Mouse (Mus musculus) liver, adult 2 months (tissue): ENCODE data around the gene Cabp1. TPM values are rescaled to one million over a fixed set of nuclear protein-coding genes. Genes with fewer than 3 reads are reported as not detected.
A peak's percentile ranks its signal among the peaks of the same experiment; 100 is the strongest.

Experiments
- DNase-seq: peaks from one replicate; pipeline ENCODE4 v3.0.0-alpha.2; 2011; ENCODE audit warnings: low read depth, low spot score; ENCODE audit errors: extremely low read depth
- H3K27ac ChIP-seq: fragments of 200-500 bp; replicated peaks from 2 replicates; pipeline ENCODE4 v1.5.1; 2012; ENCODE audit warnings: low read depth, mild to moderate bottlenecking, control low read depth, inconsistent platforms, low read length; ENCODE audit not compliant: insufficient read depth
- H3K27me3 ChIP-seq: fragments of 200-500 bp; 2 replicates; pipeline ENCODE4 v1.6.1; 2012; ENCODE audit warnings: mild to moderate bottlenecking, moderate library complexity, low read length, inconsistent platforms; ENCODE audit not compliant: control insufficient read depth, insufficient read depth
- H3K36me3 ChIP-seq: fragments of 200-500 bp; 2 replicates; pipeline ENCODE4 v1.6.1; 2012; ENCODE audit warnings: low read length, inconsistent platforms; ENCODE audit not compliant: control insufficient read depth, insufficient read depth
- H3K4me1 ChIP-seq: fragments of 200-500 bp; 2 replicates; pipeline ENCODE4 v1.6.1; 2011; ENCODE audit warnings: low read length; ENCODE audit not compliant: control insufficient read depth, insufficient read depth
- H3K4me3 ChIP-seq: fragments of 200-500 bp; 2 replicates; pipeline ENCODE4 v1.5.1; 2011; ENCODE audit warnings: low read depth, mild to moderate bottlenecking, control low read depth, low read length, moderate library complexity; ENCODE audit not compliant: insufficient read depth
- H3K79me2 ChIP-seq: fragments of 200-500 bp; 2 replicates; pipeline ENCODE4 v1.6.1; 2012; ENCODE audit warnings: inconsistent platforms, mild to moderate bottlenecking, low read length, moderate library complexity; ENCODE audit not compliant: control insufficient read depth, insufficient read depth
- H3K9ac ChIP-seq: fragments of 200-500 bp; 2 replicates; pipeline ENCODE4 v1.6.1; 2012; ENCODE audit warnings: low read depth, mild to moderate bottlenecking, control low read depth, inconsistent platforms, low read length
- CTCF ChIP-seq: fragments of 200-500 bp; IDR thresholded peaks from 2 replicates; pipeline ENCODE4 v1.5.1; 2011; ENCODE audit warnings: low read depth, low read length, control low read depth
- POLR2A ChIP-seq: fragments of 200-500 bp; IDR thresholded peaks from 2 replicates; pipeline ENCODE4 v1.6.1; 2011; ENCODE audit warnings: low read length, control low read depth; ENCODE audit not compliant: insufficient read depth; ENCODE audit errors: extremely low read depth
- WGBS: fragments of 180-500 bp; shearing (Covaris S2); methylation state at CpG from one replicate; pipeline ENCODE4 v1.1.7; 2018; 5-methylcytosine and 5-hydroxymethylcytosine counted together
- polyA plus RNA-seq: library from polyadenylated mRNA; depleted of rRNA; stranded (reverse); fragments of >200 nt; gene quantifications from 2 replicates; pipeline ENCODE4 v1.2.3, GENCODE M21; 2012
- total RNA-seq: library from RNA; depleted of rRNA; stranded (reverse); fragments of >200 nt; gene quantifications from 2 replicates; pipeline ENCODE4 v1.2.3, GENCODE M21; 2014

Gene Cabp1
- total and polyA plus RNA-seq, 2 experiments = 0.07 to 0.09 TPM

DNA sequence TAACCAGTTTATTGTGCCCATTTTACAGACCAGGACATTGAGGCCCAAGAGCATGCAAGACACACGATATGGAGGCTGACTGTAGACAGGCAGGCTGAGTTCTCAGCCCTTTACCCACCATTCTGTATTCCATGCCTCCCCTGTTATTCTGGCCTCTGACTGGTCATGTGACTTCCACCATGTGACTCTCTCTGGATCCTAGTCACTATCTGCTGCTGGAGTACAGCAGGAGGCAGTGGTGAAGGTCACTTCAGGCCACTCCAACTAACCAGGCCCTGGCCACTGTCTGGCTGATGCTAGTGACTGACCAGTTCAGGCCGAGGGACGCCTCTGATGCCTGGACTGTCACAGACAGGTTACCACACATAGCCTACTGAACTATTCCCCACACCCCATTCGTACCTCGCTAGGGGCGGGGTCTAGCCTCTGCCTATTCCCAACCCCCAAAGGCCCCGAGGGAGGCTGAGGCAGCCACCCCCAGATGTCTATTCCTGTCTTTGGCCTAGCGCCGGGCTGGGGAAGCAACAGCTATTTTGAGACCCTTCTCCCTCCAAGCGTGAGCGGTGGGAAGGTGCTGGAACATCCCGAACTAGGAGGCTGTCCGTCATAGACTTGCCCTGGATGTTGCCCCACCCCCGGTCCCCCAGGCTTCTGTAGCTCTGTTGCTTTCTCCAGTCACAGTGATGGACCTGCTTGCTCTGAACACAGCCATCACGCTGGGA, 36.8 kb upstream of the Cabp1 start:
- Histone ChIP-seq H3K27me3 (no peaks in the 10 kb centered on the region), H3K79me2 (no peaks in the 10 kb centered on the region)
- WGBS = 73% methylated on average over 15 of the region's 15 CpGs

DNA sequence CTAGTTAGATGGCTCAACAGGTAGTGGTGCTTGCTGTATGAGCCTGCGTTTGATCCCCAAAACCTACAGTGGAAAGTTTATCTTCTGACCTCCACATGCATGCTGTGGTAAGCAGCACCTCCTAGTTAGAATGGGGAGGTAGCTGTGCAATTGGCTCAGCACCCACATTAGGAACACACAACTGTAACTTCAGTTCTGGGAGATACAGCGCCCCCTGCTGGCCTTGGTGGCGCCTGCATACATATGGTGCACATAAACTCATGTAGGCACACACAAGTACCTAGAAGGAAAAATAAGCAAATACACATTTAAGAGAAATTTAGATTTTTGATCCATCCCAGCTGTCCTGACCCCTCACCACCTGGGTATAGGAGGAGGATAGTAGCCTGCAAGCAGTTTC, 28.3 kb upstream of the Cabp1 start:
- TF ChIP-seq POLR2A (no peak), CTCF (peak; percentile 24; the same call in 1 of the 2 replicates)
- Histone ChIP-seq H3K27me3 (peaks cover 3% of the 10 kb centered on the region; the same call in 1 of the 2 replicates), H3K9ac (no peak overlapping the region), H3K79me2 (no peaks in the 10 kb centered on the region), H3K4me3 (no peak overlapping the region), H3K36me3 (no peaks in the 10 kb centered on the region), H3K27ac (no peak overlapping the region), H3K4me1 (no peaks in the 10 kb centered on the region)
- WGBS = 73% methylated on average over 3 of the region's 3 CpGs
- no peak for DNase-seq

More for the DNA sequence above, 36.8 kb upstream of the Cabp1 start:
- DNase-seq = no peak
- Histone ChIP-seq H3K36me3 (no peaks in the 10 kb centered on the region), H3K4me1 (no peaks in the 10 kb centered on the region), H3K9ac (no peak overlapping the region), H3K27ac (no peak overlapping the region), H3K4me3 (no peak overlapping the region)
- TF ChIP-seq POLR2A = no peak
- TF ChIP-seq CTCF = no peak

DNA sequence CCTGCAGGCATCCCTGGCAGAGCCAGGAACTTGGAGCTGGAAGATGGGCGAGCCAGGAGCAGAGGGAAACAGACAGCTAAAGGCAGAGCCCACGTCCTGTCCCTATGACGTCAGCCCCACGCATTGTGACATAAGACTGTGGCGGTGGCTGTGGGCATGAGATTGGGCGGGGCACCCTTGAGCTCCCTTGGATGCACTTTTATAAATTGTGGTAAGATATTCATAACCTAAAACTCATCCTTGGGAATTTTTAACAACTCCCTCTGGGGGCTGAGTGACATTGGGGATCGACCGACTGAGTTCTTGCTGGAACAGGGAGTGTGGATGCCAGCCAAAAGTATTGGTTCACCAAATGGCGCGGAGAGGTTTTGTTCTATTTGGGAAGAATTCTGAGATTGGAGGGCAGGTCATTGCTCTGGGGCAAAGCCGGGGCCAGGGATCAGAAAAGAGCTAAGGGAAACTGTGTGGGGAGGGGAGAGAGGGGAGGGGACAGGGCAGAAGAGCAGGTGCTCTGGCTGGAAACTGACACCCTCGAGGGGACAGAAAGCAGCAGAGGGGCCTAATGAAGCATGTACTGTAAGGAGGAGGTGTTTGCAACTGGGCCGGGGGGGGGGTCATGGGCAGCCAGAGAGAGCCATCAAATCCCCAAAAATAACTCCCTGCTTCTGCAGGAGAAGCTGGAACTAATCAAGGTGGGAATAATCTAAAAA, 26.9 kb upstream of the Cabp1 start:
- no peak for DNase-seq
- Histone ChIP-seq H3K27me3 (peaks cover 6% of the 10 kb centered on the region; the same call in 1 of the 2 replicates), H3K4me3 (no peak overlapping the region), H3K27ac (no peak overlapping the region), H3K9ac (no peak overlapping the region), H3K79me2 (no peaks in the 10 kb centered on the region), H3K4me1 (no peaks in the 10 kb centered on the region), H3K36me3 (no peaks in the 10 kb centered on the region)
- WGBS = 32% methylated on average over 13 of the region's 13 CpGs
- TF ChIP-seq CTCF = no peak
- no peak for TF ChIP-seq POLR2A

DNA sequence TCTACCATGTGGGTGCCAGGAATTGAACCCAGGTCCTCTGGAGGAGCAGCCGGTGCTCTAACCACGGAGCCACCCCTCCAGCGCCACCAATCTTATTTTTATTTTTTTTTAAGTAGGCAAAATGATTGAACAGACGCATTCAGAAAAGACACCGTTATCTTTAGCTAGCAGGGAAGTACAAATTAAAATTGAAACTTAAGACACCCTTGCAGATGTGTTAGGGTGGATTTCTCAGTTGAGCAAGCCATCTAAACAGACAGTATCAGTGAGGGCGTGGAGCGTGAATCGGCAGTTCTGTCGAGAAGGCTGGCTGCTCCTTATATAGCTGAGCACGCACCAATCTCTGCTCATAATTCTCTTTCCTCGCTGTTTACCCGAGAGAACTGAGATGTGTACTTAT, 23.8 kb upstream of the Cabp1 start:
- Histone ChIP-seq H3K4me3 (no peak overlapping the region), H3K79me2 (no peaks in the 10 kb centered on the region), H3K4me1 (no peaks in the 10 kb centered on the region), H3K9ac (no peak overlapping the region), H3K36me3 (no peaks in the 10 kb centered on the region), H3K27me3 (peaks cover 16% of the 10 kb centered on the region), H3K27ac (no peak overlapping the region)
- no peak for TF ChIP-seq POLR2A
- 91% methylated on average over 12 of the region's 12 CpGs for WGBS
- no peak for DNase-seq

DNA sequence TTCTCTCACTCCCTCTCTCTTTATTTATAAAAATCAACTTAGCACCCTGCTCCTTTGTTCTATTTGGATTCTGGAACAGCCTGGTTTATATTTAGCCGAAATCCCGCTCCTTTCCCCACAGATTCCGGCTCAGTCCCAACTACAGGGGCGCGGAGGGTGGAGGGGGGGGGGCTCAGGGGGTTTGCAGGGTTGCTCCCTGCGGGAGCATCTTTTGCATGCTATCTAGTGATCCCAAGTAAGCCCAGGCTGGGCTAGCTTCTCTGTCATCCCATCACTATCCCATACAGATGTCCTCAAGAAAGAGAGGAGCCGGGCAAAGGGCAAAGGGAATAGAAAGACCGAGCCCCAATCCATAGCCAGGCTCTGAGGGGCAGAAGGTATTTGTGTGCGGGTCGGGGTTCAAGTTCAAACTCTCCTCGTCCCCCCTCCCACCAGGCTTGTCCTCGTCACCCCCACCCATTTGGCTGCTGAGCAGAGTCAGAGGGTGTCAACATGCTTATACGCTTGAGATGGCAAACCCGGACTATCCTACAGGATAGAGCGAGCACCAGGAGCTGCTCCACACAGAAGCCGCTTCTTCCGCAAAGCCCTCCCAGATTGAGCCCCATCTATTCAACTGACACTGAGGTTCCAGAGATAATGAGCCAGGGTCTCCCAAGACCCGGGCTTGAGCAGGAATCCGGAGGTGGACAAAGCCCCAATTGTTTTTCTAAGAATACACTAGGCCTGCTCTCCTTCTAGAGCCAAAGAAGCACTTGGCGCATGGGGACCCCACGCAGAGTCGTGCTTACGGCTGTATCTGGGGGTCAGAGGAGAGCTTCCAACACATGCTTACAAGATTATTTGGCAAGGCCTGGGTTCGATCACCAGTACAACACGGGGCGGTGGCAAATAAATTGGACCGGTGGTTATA, 21.3 kb upstream of the Cabp1 start:
- WGBS = 39% methylated on average over 27 of the region's 27 CpGs
- Histone ChIP-seq H3K36me3 (no peaks in the 10 kb centered on the region), H3K79me2 (no peaks in the 10 kb centered on the region), H3K27ac (no peak overlapping the region), H3K9ac (no peak overlapping the region), H3K4me1 (no peaks in the 10 kb centered on the region), H3K4me3 (no peak overlapping the region), H3K27me3 (peaks cover 13% of the 10 kb centered on the region)
- no peak for TF ChIP-seq POLR2A
- no peak for TF ChIP-seq CTCF
- DNase-seq = no peak
